Mouse (Mus musculus) heart, adult 8-10 months (tissue): ENCODE data around the gene Slc17a5. TPM values are rescaled to one million over a fixed set of nuclear protein-coding genes. Genes with fewer than 3 reads are reported as not detected.
"Not testable (repeated sequence)": the region's sequence is repeated elsewhere in the genome, so short reads cannot be mapped to it uniquely, and the experiment has no call there.

Source experiments
- DNase-seq: peaks from one replicate; pipeline ENCODE4 v3.0.0; 2022; ENCODE audit warnings: low spot score
- total RNA-seq, 4 experiments: library from RNA; stranded (reverse); gene quantifications; 2 replicates each; pipeline ENCODE4 v1.2.4; 2022

Gene Slc17a5
- total RNA-seq, 4 experiments from 2014 or later: 4.5 to 7.4 (median 5.8) TPM

- DNase-seq: no peak
Measured at GRCm38 (mm10) chr9:78520127-78520779, 67.6 kb downstream of the Slc17a5 start.

- not testable (repeated sequence) for DNase-seq
Measured at GRCm38 (mm10) chr9:78517237-78517636, 70.6 kb downstream of the Slc17a5 start.

- DNase-seq: no peak
Measured at GRCm38 (mm10) chr9:78516125-78516524, 71.7 kb downstream of the Slc17a5 start.

- no peak for DNase-seq
Measured at GRCm38 (mm10) chr9:78514681-78515080, 73.2 kb downstream of the Slc17a5 start.

GRCm38 (mm10) chr9:78513776-78514500 lies 73.9 kb downstream of the Slc17a5 start:
- DNase-seq: peak; percentile 63

- no peak for DNase-seq
Measured at GRCm38 (mm10) chr9:78511705-78512104, 76.1 kb downstream of the Slc17a5 start.

GRCm38 (mm10) chr9:78508106-78508786 lies 79.6 kb downstream of the Slc17a5 start:
- no peak for DNase-seq

- DNase-seq: no peak
Measured at GRCm38 (mm10) chr9:78506722-78507077, 81.1 kb downstream of the Slc17a5 start.

- DNase-seq: no peak
Measured at GRCm38 (mm10) chr9:78506002-78506721, 81.7 kb downstream of the Slc17a5 start.

GRCm38 (mm10) chr9:78505223-78505622 lies 82.6 kb downstream of the Slc17a5 start:
- DNase-seq: no peak

- DNase-seq: no peak
Measured at GRCm38 (mm10) chr9:78504679-78505078, 83.2 kb downstream of the Slc17a5 start.

- no peak for DNase-seq
Measured at GRCm38 (mm10) chr9:78504133-78504532, 83.7 kb downstream of the Slc17a5 start.

- DNase-seq: no peak
Measured at GRCm38 (mm10) chr9:78503223-78504079, 84.4 kb downstream of the Slc17a5 start.

GRCm38 (mm10) chr9:78501284-78501683 lies 86.6 kb downstream of the Slc17a5 start:
- DNase-seq: no peak

GRCm38 (mm10) chr9:78500386-78500785 lies 87.5 kb downstream of the Slc17a5 start:
- no peak for DNase-seq

- DNase-seq: no peak
Measured at GRCm38 (mm10) chr9:78493171-78493570, 94.7 kb downstream of the Slc17a5 start.

GRCm38 (mm10) chr9:78492254-78492653 lies 95.6 kb downstream of the Slc17a5 start:
- no peak for DNase-seq

GRCm38 (mm10) chr9:78491169-78491568 lies 96.7 kb downstream of the Slc17a5 start:
- DNase-seq: no peak

- DNase-seq: peak; percentile 59
Measured at GRCm38 (mm10) chr9:78488890-78489420, 98.9 kb downstream of the Slc17a5 start, which contains the start of gene Eef1a1. Gene Eef1a1, minus strand, starts transcription at chr9:78489151.

GRCm38 (mm10) chr9:78488021-78488420 lies 99.8 kb downstream of the Slc17a5 start:
- DNase-seq: not testable (repeated sequence)
